Mouse (Mus musculus): ENCODE measurements at regions not wholly inside any gene's neighbourhood (a gene's known extent, or its start where the extent isn't known, plus 50 kb on each side); places are given as distances from the start of the nearest gene placed in this dataset.

- TF ChIP-seq POLR2A (IDR thresholded peaks at IDR 0.05; ENCODE audit: insufficient read depth, low read depth, low read length), result no peak
- no peak for TF ChIP-seq CTCF (IDR thresholded peaks at IDR 0.05; ENCODE audit: insufficient read depth, low read depth, low read length)
Observed at GRCm38 (mm10) chr3:118459636-118460035, 102.3 kb upstream of the Dpyd start.
